Mouse (Mus musculus) T-cell, adult 2 months (primary cell): ENCODE data around the gene Dazap1.

Source experiments
- DNase-seq: peaks from one replicate; pipeline ENCODE4 v3.0.0; 2022; ENCODE audit warnings: low spot score

The Dazap1 gene

DNA sequence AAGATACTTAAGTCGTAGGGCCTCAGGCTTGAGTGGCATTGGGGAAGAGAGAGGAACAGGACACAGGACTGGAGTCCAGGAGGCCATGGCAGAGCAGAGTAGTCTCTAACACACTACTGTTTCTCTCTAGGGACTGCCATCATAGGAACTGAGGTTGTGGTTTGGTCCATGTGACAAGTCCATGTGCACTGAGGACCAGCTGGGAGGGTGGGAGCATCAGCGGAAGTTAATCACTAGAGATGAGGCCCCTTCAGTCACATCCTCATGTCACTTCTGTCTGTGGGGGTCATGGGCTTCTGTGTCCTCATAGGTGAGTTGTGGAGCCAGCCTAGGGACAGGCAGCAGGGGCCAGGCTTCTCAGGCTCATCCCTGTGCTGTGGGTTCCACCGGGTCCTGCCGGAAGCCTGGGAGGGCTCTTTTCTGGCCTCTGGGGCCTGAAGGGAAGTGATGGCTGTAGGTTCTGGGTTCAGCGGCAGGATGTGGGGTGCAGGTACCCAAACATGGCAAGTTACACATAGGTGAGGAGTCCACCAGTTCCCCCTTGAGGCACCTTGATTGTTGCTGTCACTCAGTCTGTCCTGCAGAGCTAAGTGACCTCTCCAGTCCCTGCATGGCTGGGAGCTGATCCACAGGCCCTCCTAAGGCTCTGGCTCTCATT is 10.0 kb downstream of the Dazap1 start:
- peak; percentile 46 for DNase-seq

GRCm38 (mm10) chr10:80271870-80272585 is 10.7 kb downstream of the Dazap1 start:
- no peak for DNase-seq

DNA sequence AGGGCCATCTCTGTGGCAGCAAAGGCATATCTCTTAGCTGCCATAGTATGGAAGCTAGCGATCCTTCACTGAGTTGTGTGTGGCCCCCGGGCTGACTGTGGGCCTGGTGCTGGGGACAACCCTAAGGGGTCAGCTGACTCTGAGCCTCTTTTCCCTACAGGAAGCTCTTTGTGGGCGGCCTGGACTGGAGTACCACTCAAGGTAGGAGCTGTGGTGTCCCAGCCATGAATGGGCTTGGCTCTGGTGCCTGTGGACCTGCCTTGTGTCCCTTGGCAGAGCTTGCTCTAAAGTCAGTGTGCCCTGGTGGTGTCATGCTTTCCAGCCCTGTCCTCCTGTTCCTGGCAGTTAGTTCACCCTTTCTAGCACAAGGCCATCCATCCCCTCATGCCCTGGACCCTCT is 12.6 kb downstream of the Dazap1 start:
- no peak for DNase-seq

DNA sequence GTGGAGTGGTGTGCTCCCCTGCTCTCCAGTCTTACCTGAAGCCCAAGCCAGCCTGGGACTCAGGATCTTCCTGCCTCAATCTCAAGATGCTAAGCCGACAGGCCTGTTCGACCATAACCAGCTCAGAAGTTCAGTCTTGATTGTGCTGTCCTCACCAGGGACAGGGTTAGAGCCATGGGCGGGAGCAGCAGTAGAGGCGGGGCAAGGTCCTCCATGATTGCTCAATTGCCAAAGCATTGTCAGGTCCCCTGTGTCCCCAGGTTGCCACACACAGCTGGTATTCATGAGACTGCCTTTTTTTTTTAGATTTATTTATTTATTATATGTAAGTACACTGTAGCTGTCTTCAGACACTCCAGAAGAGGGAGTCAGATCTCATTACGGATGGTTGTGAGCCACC is 15.0 kb downstream of the Dazap1 start:
- DNase-seq = no peak

DNA sequence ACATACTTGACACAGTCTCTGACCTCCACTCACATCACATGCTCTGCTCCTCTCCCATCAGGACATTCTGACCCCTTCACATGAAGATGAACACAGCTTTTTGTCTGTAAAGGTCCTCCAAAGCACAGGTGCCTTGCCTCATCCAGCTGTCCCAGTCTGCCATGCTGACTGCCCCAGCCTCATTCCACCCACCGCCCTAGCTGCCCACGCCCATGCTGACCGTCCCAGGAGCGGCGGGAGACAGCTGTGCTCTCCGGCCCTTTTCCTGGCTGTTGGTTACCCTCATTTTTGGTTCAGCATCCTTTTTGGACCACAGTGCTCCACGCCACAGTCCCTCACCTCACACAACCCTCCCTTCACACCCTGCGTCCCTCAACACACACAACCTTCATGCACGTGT is 17.1 kb downstream of the Dazap1 start:
- no peak for DNase-seq

GRCm38 (mm10) chr10:80279273-80279672 is 18.0 kb downstream of the Dazap1 start:
- no peak for DNase-seq

GRCm38 (mm10) chr10:80281304-80281703 is 20.0 kb downstream of the Dazap1 start:
- DNase-seq = no peak

GRCm38 (mm10) chr10:80281921-80282371 is 20.7 kb downstream of the Dazap1 start:
- DNase-seq = no peak

DNA sequence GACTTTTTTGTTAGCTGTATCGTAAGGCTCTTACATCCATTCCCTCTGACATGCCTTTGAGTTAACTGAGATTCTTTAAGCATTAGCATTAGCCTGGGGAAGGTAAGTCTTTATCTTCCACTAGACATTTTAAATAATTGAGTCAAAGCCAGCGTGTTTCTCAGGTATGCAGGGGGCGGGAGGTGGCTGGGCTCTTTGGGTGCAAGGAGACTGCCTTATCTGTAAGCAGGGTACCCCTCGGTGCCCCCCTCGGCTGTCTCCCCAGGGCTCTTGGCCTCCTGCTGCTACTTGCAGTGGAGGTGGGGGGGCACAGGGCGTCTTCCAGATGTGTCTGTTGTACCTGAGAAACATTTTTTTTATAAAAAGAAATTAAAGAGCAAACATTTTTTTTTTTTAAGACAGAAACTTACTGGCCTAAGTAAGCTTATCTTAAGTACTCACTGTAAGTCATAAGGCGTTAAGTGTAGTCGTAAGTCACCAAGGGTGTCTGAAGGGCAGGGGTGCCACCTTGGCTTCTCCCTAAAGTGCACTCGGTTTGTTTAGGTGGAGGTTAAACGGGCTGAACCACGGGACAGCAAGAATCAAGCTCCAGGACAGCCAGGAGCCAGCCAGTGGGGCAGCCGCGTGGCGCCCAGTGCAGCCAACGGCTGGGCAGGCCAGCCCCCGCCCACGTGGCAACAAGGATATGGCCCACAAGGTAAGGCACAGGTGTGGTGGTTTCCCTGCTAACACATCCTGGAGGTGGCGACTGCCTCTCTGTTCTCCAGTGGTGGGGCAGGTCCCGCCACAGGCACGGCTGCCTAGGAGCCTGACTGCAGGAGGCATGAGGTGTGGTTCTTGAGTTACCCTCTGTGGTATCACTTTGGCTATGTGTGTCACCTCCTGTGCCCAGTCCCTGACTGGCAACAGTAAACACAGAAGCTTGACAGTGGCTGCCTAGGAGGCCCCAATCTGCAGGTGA is 21.5 kb downstream of the Dazap1 start:
- DNase-seq = no peak

- no peak for DNase-seq
Measured at GRCm38 (mm10) chr10:80285222-80286070, 24.2 kb downstream of the Dazap1 start.

DNA sequence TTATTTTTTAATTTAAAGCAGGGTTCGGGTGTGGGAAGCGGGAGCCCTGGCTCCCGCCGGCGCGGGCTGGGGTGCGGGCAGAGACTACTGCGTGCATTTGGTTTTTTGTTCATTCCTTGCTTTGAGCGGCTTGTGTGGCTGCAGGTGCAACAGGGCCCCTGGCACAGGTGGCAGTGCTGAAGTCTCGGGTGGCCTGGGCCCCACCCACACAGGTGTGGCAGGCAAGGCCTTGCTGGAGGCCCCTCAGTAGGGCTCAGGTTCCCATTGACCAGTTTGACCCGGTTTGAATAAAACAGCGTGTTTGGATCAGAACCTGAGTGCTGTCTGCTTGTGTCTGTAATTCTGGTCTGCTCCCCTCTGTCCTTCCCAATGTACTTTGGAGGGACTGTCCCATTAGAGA is 26.8 kb downstream of the Dazap1 start:
- no peak for DNase-seq

DNA sequence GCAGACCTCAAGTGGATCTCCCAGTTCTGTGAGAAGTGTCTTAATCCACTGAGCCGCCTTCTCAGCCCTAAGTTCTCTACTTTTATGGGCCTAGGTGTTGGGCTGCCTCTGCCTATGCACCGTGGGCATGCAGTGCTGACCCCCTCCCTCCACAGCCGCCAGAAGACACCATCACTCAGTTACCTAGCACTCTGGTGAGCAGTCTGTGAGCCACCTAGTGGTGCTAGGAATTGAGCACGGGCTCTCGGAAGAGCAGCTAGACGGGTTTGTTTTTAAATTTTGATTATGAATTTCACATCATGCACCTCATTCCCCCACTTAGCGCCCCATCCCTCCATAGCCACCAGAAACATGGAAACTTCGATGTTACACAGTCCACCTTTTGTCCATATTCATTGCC is 27.4 kb downstream of the Dazap1 start:
- no peak for DNase-seq

- peak; percentile 96 for DNase-seq
Measured at GRCm38 (mm10) chr10:80292251-80293146, 31.2 kb downstream of the Dazap1 start, which contains the start of gene Rps15. Gene Rps15 (plus strand): TSS chr10:80292453.

GRCm38 (mm10) chr10:80293325-80293724 is 32.0 kb downstream of the Dazap1 start:
- DNase-seq = peak; percentile 31

DNA sequence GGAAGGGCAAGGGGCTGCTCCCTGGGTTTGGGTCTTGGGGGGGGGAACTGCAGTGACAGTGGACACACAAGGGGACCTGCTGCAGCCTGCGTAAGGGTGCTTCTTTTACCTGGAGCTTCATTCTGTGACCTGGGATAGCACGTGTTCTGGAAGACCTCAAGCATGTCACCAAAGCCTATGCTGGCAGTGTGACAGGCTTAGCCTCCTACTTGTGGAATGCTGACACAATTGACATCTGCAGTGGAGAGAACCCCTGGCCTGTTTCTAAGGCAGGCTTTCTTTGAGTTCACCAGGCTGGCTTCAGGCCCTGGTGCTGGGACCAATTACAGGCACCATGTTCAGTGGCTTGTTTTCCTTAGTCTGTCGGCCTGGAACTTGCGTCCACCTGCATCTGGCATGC is 33.0 kb downstream of the Dazap1 start:
- no peak for DNase-seq

- DNase-seq = no peak
Measured at GRCm38 (mm10) chr10:80294788-80295303, 33.6 kb downstream of the Dazap1 start.

- DNase-seq = peak; percentile 78
Measured at GRCm38 (mm10) chr10:80295618-80296425, 34.5 kb downstream of the Dazap1 start, which contains the start of gene Apc2. Gene Apc2 (plus strand): TSS chr10:80295977.

- no peak for DNase-seq
Measured at GRCm38 (mm10) chr10:80296824-80297223, 35.5 kb downstream of the Dazap1 start.

GRCm38 (mm10) chr10:80297526-80298133 is 36.3 kb downstream of the Dazap1 start:
- no peak for DNase-seq
